Mouse (Mus musculus): ENCODE data around the gene Gm9508. TPM values are rescaled to one million over a fixed set of nuclear protein-coding genes. Genes with fewer than 3 reads are reported as not detected.

Gene Gm9508
- polyA plus RNA-seq, 1 experiment: not detected

DNA sequence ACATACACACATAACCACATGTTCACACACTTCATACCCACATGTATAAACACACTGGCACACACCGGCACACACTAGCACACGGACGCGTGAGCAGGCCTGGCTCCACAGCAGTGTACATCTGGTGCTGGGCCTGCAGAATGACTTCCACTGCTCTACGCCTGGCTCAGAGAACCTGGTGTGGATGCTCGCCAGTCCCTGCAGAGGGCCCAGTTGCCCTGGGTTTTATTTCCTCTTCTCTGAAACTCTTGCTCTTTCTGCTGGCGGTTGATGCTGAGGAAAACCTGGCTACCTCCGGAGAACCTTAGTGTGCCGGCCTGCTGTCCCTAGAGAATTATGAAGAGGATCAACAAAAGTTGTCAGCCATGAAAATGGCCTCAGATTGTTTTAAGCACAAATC is 45.0 kb downstream of the Gm9508 start:
- H3K4me3 ChIP-seq (ENCODE audit: insufficient read depth, low read depth, low read length): no peak overlapping the region
- WGBS: 88% methylated on average over 9 of the region's 9 CpGs
- peaks cover 13% of the 10 kb centered on the region for H3K4me1 ChIP-seq (ENCODE audit: control insufficient read depth, insufficient read depth, low read length)
- no peak overlapping the region for H3K27ac ChIP-seq (ENCODE audit: insufficient read depth, low read depth, low read length)
- TF ChIP-seq POLR2A (IDR thresholded peaks at IDR 0.05; ENCODE audit: insufficient read depth, low read depth, low read length) (no peak), CTCF (IDR thresholded peaks at IDR 0.05; ENCODE audit: insufficient read depth, low read depth, low read length) (no peak)

DNA sequence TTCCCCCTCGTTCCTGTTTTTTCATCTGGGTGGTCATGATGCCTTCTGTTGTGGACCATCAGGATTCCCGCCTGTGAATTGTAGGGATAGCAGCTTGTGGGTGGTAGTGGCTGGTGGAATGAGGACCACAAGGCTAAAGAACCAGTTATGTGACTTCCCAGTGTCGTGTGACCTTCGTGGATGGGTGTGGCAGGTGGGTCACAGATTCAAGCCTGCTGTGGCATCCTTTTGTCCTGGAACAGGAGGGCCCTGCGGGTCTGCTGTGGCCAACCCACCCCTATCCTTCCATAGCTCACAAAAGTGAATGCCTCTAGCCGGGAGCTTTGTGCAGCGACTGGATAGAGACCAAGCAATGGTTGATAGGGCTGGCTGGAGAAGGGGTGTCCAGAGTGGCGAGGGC is 49.1 kb downstream of the Gm9508 start:
- no peak for TF ChIP-seq POLR2A (IDR thresholded peaks at IDR 0.05; ENCODE audit: insufficient read depth, low read depth, low read length)
- TF ChIP-seq CTCF (IDR thresholded peaks at IDR 0.05; ENCODE audit: insufficient read depth, low read depth, low read length): no peak
- 84% methylated on average over 8 of the region's 8 CpGs for WGBS
- Histone ChIP-seq H3K4me3 (ENCODE audit: insufficient read depth, low read depth, low read length) (no peak overlapping the region), H3K27ac (ENCODE audit: insufficient read depth, low read depth, low read length) (no peak overlapping the region), H3K4me1 (ENCODE audit: control insufficient read depth, insufficient read depth, low read length) (peaks cover 13% of the 10 kb centered on the region)

DNA sequence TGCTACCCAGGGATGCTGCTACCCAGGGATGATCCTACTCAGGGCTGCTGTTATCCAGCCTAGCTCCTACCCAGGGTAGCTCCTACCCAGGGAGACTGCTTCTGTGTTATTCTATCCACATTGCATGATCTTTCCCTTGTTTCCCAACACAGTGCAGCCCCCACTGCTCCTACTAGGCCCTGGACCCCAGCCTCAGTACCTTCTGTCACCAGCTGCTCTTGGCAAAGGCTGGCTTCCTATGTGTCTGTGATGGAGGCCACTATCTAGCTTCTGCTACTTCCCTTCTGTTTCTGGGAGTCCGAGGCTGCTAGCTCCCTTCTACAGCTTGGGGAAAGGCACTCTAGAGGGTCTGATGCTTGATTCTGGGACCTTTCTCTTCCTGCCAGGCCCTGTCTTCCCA is 49.6 kb downstream of the Gm9508 start:
- Histone ChIP-seq H3K4me1 (ENCODE audit: control insufficient read depth, insufficient read depth, low read length) (peaks cover 13% of the 10 kb centered on the region), H3K4me3 (ENCODE audit: insufficient read depth, low read depth, low read length) (no peak overlapping the region), H3K27ac (ENCODE audit: insufficient read depth, low read depth, low read length) (no peak overlapping the region)
- no peak for TF ChIP-seq CTCF (IDR thresholded peaks at IDR 0.05; ENCODE audit: insufficient read depth, low read depth, low read length)
- no peak for TF ChIP-seq POLR2A (IDR thresholded peaks at IDR 0.05; ENCODE audit: insufficient read depth, low read depth, low read length)
- 86% methylated on average over 1 of the region's 1 CpGs for WGBS

Other genes with a start within 250 kb of the Gm9508 start
- not detected in 2 replicates for gene Fam207a, start 181.4 kb downstream of the Gm9508 start, polyA plus RNA-seq (2012; ENCODE audit: insufficient read depth, insufficient read length, low replicate concordance, missing spikeins)
- gene Itgb2, start 167.0 kb downstream of the Gm9508 start, polyA plus RNA-seq (2012; ENCODE audit: insufficient read depth, insufficient read length, low replicate concordance, missing spikeins): 191 TPM in 1 of 2 replicates, not detected in the other
- gene Pttg1ip, start 115.5 kb downstream of the Gm9508 start, polyA plus RNA-seq (2012; ENCODE audit: insufficient read depth, insufficient read length, low replicate concordance, missing spikeins): not detected in 2 replicates
- 414 TPM in 1 of 2 replicates, not detected in the other for gene Sumo3, start 91.1 kb downstream of the Gm9508 start, polyA plus RNA-seq (2012; ENCODE audit: insufficient read depth, insufficient read length, low replicate concordance, missing spikeins)
- gene Gm49325, start 91.0 kb downstream of the Gm9508 start, polyA plus RNA-seq (2012; ENCODE audit: insufficient read depth, insufficient read length, low replicate concordance, missing spikeins): not detected in 2 replicates
- not detected in 2 replicates for gene Ube2g2, start 75.0 kb downstream of the Gm9508 start, polyA plus RNA-seq (2012; ENCODE audit: insufficient read depth, insufficient read length, low replicate concordance, missing spikeins)
- not detected in 2 replicates for gene Tspear, start 10.7 kb downstream of the Gm9508 start, polyA plus RNA-seq (2012; ENCODE audit: insufficient read depth, insufficient read length, low replicate concordance, missing spikeins)
- gene Gm19402, start 6.5 kb downstream of the Gm9508 start, polyA plus RNA-seq (2012; ENCODE audit: insufficient read depth, insufficient read length, low replicate concordance, missing spikeins): not detected in 2 replicates
- not detected in 2 replicates for gene Gm10272, start 9.4 kb upstream of the Gm9508 start, polyA plus RNA-seq (2012; ENCODE audit: insufficient read depth, insufficient read length, low replicate concordance, missing spikeins)
- not detected in 2 replicates for gene Gm10024, start 14.2 kb upstream of the Gm9508 start, polyA plus RNA-seq (2012; ENCODE audit: insufficient read depth, insufficient read length, low replicate concordance, missing spikeins)
- not detected in 2 replicates for gene Gm10142, start 18.6 kb upstream of the Gm9508 start, polyA plus RNA-seq (2012; ENCODE audit: insufficient read depth, insufficient read length, low replicate concordance, missing spikeins)
- gene Krtap12-1, start 23.4 kb upstream of the Gm9508 start, polyA plus RNA-seq (2012; ENCODE audit: insufficient read depth, insufficient read length, low replicate concordance, missing spikeins): not detected in 2 replicates
- not detected in 2 replicates for gene Gm10100, start 29.3 kb upstream of the Gm9508 start, polyA plus RNA-seq (2012; ENCODE audit: insufficient read depth, insufficient read length, low replicate concordance, missing spikeins)
- gene Gm18596, start 45.4 kb upstream of the Gm9508 start, polyA plus RNA-seq (2012; ENCODE audit: insufficient read depth, insufficient read length, low replicate concordance, missing spikeins): not detected in 2 replicates
- gene Gm9736, start 54.1 kb upstream of the Gm9508 start, polyA plus RNA-seq (2012; ENCODE audit: insufficient read depth, insufficient read length, low replicate concordance, missing spikeins): not detected in 2 replicates
- gene Gm3233, start 62.4 kb upstream of the Gm9508 start, polyA plus RNA-seq (2012; ENCODE audit: insufficient read depth, insufficient read length, low replicate concordance, missing spikeins): not detected in 2 replicates
- gene Gm3238, start 74.1 kb upstream of the Gm9508 start, polyA plus RNA-seq (2012; ENCODE audit: insufficient read depth, insufficient read length, low replicate concordance, missing spikeins): not detected in 2 replicates
- not detected in 2 replicates for gene Gm7138, start 79.7 kb upstream of the Gm9508 start, polyA plus RNA-seq (2012; ENCODE audit: insufficient read depth, insufficient read length, low replicate concordance, missing spikeins)
- not detected in 2 replicates for gene Gm3250, start 85.3 kb upstream of the Gm9508 start, polyA plus RNA-seq (2012; ENCODE audit: insufficient read depth, insufficient read length, low replicate concordance, missing spikeins)
- gene Gm7137, start 91.0 kb upstream of the Gm9508 start, polyA plus RNA-seq (2012; ENCODE audit: insufficient read depth, insufficient read length, low replicate concordance, missing spikeins): not detected in 2 replicates
- not detected in 2 replicates for gene Gm9639, start 97.8 kb upstream of the Gm9508 start, polyA plus RNA-seq (2012; ENCODE audit: insufficient read depth, insufficient read length, low replicate concordance, missing spikeins)
- gene Gm19668, start 101.9 kb upstream of the Gm9508 start, polyA plus RNA-seq (2012; ENCODE audit: insufficient read depth, insufficient read length, low replicate concordance, missing spikeins): not detected in 2 replicates
- not detected in 2 replicates for gene Gm9507, start 114.6 kb upstream of the Gm9508 start, polyA plus RNA-seq (2012; ENCODE audit: insufficient read depth, insufficient read length, low replicate concordance, missing spikeins)
- gene Gm2696, start 117.4 kb upstream of the Gm9508 start, polyA plus RNA-seq (2012; ENCODE audit: insufficient read depth, insufficient read length, low replicate concordance, missing spikeins): not detected in 2 replicates
- not detected in 2 replicates for gene Krtap10-4, start 129.9 kb upstream of the Gm9508 start, polyA plus RNA-seq (2012; ENCODE audit: insufficient read depth, insufficient read length, low replicate concordance, missing spikeins)
- not detected in 2 replicates for gene Krtap10-10, start 138.7 kb upstream of the Gm9508 start, polyA plus RNA-seq (2012; ENCODE audit: insufficient read depth, insufficient read length, low replicate concordance, missing spikeins)
- not detected in 2 replicates for gene Gm36176, start 149.6 kb upstream of the Gm9508 start, polyA plus RNA-seq (2012; ENCODE audit: insufficient read depth, insufficient read length, low replicate concordance, missing spikeins)
- gene Gm10318, start 155.6 kb upstream of the Gm9508 start, polyA plus RNA-seq (2012; ENCODE audit: insufficient read depth, insufficient read length, low replicate concordance, missing spikeins): not detected in 2 replicates
- gene Gm3285, start 164.7 kb upstream of the Gm9508 start, polyA plus RNA-seq (2012; ENCODE audit: insufficient read depth, insufficient read length, low replicate concordance, missing spikeins): not detected in 2 replicates
- not detected in 2 replicates for gene Lrrc3, start 205.3 kb upstream of the Gm9508 start, polyA plus RNA-seq (2012; ENCODE audit: insufficient read depth, insufficient read length, low replicate concordance, missing spikeins)

Data from olfactory bulb, adult 2 months (tissue).